Mouse (Mus musculus) induced T-regulatory cell, adult 2 months (primary cell): Measurements from ENCODE around the gene Ednra.
"Not testable (repeated sequence)": the region's sequence is repeated elsewhere in the genome, so short reads cannot be mapped to it uniquely, and the experiment has no call there.

Source experiments
- DNase-seq: peaks from one replicate; pipeline ENCODE4 v3.0.0-alpha.2; 2012; ENCODE audit warnings: low read depth

The Ednra gene

DNA sequence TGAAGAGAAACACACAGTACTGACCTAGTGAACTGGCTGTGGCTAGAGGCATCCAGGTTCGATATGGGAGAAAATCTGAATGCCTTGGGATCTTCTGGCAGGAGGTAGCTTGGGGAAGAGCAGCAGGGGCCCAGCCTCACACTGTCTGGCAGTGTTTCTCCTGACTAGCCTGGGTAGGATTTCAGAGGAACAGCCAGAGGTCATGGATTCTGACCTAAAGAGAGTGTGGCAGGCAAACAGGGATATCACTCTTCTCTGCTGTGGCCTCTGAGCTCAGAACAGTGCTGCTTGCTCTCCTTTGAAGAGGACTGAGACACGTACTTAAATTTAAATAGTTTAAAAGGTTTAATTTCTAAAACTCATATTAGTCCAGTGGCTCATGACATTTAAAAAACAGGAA lies 7.2 kb downstream of the Ednra start:
- no peak for DNase-seq

DNA sequence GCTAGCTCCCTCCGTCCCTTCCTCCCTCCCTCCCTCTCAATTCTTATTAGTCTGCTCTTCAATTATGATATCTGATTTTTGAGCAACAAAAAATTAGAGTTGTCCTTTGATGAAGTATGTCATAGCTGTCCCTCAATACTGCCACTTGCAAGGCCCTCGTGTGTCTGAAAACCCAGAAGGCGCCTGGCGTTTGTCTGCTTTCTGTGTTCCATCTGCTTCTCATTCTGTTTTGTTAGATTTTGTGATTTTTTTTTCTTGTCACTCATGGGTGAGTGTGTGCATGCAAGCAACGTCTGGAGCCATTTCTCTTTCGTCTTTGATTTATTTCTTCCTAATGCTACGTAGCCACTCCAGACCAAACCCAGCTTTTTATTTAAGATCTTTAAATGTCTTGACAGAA lies 9.8 kb downstream of the Ednra start:
- DNase-seq, result no peak

DNA sequence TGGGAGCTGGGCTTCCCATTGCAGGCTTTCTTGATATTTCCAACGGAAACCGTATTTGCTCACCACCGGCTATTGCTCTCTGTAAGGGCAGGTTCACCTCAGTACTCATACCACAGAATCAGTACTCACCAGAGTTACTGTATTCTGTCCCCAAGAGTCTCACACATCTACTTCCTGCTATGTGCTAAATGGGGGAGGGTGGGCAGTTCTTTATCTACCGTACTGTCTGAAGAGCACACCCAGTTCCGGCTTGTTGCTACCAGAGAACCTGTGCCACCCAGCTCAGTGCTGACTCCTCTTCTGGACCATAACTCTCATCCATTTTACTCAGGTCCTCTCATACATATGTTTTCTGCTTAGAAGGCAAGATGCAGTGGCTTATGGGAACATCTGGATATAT lies 10.6 kb downstream of the Ednra start:
- peak; percentile 6 for DNase-seq

DNA sequence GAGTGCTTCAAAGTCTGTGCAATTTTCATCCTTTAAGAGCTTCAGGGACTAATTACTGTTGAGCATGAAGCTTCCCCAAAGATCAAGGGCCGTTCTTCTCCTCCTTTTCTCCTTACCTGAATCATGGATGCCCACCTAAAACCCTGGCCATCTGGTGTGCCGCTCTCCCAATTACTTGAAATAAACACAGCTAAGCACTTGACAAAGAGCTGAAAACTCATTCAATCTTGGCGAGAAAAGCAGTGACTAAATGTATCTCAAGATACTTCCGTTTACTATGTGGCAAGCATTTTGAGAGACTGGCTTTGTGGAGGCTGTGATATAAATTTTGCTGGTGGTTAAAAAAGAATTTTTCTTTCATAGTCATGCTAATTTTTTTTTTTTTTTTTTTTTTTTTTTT lies 19.5 kb downstream of the Ednra start:
- DNase-seq, result no peak

DNA sequence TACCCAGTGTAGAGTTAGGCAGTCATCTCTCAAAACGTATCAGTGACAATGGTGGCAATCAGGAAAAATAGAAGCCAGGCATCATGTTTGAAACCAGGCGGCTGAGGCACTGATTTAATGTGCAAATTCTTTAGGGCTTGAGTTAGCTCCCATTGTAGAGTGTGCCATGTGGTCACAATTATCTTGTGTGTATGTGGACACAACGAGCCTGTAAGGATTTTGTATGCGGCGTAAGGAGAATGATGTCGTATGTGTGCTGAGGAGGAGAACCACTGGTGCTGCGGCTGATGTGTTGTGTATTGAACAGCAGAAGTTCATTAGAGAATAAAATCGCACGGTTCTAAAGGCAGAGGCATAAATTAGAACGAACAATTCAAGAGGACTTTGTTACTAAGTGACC lies 26.2 kb downstream of the Ednra start:
- no peak for DNase-seq

DNA sequence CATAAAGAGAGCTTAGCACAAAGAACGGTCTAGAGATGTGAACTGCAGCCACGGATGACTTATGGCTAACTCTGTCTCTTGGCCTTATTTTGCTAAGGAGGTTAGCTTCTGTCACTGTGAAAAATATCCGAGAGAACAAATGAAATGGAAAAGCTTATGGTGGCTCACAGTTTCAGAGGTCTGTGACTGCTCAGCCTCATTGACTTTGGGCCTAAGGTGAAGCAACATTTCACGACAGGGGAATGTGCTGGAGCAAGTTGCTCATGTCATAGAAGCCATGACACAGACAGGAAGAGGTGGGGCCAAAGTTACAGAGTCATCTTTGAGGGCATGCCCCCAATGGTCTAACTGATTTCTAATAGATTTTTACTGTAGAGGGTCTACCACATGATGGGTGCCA lies 28.1 kb downstream of the Ednra start:
- DNase-seq, result no peak

DNA sequence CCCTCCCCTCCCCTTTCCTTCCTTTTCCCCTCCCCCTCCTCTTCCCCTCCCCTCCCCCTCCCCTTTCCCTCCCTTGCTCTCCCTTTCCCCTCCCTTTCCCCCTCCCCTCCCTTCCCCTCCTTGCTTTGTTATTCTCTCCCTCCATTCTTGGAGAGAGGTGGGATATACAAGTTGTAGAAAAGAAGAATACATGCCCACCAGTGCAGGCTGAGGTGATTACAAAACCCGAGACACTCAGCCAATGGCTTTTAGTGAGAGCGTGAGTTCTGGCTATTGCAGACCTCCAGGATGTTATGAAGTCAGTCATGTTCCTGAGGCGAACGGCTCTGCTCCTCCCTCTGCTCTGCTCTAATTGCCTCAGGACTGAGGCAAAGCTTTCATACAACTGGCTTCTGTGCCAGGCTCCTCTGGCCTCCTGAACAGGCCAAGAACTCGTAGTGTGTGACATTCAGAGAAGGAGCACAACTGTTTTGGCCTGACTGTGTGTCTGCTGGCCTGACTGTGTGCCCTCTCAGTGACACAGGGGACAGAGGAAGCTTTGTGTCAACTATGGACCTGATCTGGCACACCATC lies 28.7 kb downstream of the Ednra start:
- no peak for DNase-seq

DNA sequence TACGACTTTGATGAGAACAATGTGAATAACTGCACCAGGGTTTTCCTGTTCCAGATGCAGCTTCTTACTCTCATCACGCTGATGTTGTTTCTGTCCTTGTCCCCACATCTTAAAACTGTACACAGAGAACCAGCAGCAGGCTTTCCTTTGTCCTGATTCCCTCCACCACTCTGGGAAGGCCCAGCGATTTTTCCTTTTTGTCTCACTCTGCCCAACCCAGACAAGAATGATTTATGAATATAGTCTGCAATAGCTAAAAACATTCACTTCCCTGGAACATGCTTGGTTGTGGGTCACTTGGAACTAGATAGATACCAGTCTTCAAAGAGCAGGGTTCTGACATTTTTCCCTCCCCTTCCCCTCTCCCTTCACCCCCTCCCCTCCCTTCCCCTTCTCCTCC lies 29.2 kb downstream of the Ednra start:
- DNase-seq, result no peak

DNA sequence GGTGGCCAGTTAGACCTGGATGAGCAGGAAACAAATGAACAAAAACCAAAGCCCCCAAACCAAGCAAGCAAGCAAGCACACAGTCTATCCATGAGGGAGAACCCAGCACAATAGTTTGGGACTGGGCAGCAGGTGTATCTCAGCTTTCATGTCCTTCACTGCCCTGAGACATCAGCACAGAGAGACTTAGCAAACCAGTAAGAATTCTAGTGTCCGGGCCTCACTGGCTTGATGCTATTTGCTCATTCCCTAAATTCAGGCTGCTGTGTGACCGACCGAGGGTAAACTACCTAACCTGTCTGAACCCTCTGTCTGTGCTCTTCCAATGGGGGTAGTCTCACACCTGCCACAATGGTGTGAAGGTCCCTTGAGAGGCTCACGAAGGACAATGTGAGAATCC lies 29.7 kb downstream of the Ednra start:
- DNase-seq, result no peak

DNA sequence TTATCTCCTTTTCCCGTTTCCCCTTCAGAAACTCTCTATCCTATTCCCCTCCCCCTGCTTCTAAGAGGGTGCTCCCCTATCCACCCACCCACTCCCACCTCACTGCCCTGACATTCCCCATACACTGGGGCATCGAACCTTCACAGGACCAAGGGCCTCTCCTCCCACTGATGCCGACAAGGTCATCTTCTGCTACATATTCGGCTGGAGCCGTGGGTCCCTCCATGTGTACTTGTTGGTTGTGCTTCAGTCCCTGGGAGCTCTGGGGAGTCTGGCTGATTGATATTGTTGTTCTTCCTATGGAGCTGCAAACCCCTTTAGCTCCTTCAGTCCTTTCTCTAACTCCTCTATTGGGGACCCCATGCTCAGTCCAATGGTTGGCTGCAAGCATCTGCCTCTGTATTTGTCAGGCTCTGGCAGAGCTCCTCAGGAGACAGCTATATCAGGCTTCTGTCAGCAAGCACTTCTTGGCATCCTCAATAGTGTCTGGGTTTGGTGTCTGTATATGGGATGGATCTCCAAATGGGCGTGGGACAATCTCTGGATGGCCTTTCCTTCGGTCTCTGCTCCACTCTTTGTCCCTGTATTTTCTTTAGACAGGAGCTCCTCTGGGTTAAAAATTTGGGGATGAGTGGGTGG lies 34.7 kb downstream of the Ednra start:
- DNase-seq, result not testable (repeated sequence)

DNA sequence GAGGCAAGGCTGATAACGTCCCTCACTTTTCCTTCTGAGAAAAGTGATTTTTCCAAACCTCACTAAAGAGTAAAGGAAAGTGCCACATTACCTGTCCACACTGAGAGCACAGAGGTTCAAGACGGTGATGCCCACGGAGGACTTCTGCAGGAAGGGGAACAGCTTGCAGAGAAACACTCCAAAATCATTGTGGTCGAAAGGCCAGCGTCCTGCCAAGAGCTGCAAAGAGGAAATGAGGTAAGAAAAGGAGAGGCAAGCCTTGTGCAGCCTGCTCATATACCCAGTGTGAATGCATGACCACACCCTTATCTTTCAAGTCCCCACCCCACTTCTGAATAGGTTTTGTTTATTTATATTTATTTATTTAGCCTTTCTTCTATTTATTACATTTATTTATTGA lies 35.3 kb downstream of the Ednra start:
- no peak for DNase-seq

DNA sequence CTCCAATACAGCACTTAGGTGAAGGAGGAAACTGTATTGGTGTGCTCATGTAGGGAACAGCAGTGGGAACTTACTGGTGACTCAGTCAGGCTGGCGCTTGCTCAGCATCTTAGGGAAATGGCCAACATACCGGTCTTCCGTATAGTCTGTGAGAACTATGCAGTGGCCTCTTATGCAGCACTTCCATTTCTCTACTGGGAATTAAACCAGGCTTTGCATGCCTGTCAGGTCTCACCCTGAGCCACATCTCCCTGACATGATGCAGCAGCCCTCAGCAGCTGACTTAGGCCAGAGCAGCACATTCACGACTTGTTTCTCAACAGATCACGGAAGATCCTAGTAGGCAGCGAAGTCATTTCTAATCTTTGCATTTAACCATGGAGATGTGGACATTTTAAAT lies 39.9 kb downstream of the Ednra start:
- no peak for DNase-seq

DNA sequence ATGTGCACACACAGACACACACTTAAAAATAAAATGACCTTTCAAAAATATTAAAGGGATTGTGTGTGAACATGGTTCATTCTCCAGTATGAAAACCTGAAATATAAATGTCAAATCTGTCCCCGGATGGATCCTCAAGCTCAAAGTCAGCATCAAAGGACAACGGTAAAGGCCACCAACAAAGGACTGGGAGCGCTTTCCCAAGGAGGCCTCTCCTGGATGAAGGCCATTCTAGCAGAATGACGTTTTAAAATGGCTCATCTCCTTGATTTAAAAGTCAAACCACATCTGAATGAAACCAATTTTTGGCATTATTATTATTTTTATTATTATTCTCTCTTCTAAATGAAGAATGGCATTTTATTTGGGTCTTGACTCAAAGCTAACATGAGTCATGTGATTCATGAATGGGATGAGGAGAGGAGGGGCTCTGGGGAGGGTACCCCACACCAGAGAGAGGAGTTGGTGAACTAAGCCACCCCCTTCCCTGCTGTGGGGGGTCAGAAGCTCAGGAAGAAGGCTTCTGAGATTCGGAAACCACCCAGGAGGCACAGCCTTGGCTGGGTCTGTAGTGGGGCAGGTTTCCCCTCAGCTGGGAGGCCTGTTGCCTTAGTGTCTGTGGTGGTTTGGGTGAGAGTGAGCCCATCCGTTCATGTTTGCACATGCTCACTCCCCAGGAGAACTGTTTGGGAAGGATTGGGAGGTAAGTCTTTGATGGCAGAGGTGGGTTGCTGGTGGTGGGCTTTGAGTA lies 40.7 kb downstream of the Ednra start:
- no peak for DNase-seq

DNA sequence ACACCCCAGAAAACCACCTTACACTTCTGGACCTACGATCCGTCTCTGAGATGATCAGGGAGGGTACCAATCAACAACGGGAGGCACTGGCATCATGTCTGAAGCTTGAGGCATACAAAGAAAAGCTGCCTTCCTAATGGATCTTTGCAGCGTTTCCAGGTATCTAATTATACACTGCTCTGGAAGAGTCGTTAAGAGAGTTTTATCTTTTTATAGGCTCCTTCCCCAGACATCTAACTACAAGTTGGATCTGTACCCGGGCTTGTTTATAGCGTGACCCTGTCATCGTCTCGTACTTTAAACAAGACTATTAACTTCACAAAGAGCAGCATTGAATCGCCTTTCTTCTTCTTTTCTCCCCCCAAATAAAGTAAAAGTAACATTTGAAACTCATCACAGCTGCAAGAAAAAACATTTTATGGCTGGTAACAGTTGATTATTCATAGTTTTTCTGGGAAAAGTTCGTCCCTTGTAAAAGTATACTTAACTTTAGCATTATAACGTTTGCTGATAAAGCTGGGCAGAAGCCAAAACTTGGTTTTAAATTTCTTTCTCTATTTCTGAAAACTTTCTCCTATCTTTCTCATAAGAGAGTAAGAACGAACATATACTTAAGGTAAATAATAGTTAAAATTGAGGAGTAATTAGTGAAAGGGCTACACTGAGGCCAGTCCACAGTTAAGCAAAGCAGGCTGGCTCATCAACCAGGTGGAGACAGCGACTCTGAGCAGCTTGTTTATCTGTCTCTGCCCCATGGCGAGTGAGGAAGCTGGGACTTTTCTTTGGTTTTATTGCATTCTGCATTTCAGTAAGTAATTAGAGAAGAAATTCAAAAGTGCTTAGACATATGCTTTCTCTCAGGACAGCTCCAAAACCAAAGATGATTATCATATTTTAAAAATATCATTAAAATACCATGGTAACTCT lies 42.0 kb downstream of the Ednra start:
- no peak for DNase-seq

DNA sequence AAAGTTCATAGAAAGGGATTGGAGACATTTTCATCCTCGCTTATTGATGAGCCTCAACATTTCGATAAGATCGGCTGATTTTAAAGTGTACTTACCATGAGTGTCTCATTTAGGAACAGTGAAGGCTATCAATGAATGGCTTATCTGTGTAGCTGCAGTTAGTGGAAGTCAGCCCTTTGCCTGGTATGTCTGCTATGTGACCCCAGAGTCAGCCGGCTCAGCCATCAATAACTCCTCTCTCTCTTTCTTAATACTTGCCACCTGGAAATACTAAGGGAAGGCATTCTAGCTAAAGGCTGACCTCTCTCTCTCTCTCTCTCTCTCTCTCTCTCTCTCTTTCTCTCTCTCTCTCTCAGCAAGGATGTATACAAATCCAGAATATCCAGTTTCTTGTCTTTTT lies 52.2 kb downstream of the Ednra start:
- DNase-seq, result no peak

DNA sequence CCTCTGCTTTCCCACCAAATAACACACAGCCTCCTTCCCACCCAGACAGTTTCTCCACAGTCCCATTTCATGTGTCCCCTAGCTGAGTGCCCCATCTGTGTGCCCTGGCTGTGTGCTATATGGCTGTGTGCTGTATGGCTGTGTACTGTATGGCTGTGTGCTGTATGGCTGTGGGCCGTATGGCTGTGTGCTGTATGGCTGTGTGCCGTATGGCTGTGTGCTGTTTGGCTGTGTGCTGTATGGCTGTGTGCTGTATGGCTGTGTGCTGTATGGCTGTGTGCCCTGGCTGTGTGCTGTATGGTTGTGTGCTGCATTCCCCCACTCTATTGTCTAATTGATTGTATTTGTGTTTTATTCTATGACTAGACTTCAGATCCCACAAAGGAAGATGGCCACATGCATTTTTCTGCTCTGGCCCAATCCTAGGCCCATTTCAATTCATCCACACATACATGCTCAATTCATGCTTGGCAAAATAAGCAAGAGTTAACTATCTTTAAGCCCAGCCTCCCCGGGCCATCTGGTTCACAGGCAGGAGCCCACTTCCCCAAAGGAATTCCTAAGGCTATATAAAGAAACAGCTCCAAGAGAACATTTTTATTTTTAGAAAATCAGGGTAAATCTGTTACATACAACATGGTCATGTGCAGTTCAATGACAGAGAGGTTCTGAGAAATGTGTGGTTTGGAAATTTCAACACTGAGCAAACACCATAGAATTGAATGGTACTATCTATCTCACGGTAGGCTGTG lies 53.5 kb downstream of the Ednra start:
- DNase-seq, result no peak

DNA sequence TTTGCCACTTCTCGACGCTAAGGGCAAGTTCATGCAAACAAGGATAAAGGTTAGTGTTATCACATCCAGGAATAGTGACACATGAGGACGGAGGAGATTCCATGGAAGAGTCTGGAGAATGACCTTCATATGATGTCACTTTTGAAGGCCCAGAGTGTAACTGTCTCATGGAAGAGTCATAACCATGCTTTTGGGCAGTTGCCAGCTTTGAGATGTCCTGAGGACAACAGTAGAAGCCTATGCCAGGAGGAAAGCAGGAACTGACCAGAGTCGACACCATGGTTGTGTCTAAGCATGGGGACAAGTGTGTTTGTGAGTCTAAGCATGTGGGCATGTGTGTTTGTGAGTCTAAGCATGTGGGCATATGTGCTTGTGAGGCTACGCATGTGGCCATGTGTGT lies 56.3 kb downstream of the Ednra start:
- DNase-seq, result no peak

DNA sequence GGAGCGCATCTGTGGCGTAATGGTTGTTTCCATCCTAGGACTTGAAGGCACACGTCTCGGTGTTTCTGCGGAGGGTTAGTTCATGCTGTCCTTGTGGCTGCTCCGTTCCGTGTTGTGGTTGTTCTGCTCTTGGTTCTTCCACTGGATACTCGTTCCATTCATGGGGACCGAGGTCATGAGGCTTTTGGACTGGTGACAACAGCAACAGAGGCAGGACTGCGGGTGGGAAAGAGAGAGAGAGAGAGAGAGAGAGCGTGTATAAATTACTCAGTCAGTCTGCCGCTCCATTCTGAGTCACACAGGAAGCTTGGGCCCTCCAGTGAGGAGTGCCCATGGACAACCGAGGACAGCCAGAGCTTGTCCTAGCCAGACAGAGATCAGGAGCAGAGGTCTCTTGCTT lies 59.4 kb downstream of the Ednra start:
- no peak for DNase-seq

DNA sequence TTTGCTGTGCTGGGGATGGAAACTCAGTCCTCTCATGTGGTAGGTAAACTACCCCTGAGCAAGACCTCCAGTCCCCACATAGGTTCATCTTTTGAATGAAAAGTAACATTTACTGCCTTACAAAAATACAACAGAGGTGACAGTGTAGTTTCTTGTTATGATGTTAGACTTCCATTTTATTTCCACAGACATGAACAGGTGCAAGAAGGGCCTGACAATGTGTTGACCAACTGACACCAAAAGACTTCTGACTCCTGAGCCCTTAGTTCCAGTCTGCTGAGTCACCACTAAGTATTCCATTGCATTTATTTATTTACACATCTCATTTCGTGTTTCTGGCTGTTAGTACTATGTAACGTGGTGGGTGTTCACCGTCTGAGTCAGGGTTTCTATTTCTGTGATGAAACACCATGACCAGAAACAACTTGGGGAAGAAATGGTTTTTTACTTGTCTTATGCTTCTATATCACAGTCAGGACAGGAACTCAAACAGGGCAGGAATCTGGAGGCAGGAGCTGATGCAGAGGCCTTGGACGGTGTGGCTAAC lies 64.7 kb downstream of the Ednra start:
- no peak for DNase-seq

DNA sequence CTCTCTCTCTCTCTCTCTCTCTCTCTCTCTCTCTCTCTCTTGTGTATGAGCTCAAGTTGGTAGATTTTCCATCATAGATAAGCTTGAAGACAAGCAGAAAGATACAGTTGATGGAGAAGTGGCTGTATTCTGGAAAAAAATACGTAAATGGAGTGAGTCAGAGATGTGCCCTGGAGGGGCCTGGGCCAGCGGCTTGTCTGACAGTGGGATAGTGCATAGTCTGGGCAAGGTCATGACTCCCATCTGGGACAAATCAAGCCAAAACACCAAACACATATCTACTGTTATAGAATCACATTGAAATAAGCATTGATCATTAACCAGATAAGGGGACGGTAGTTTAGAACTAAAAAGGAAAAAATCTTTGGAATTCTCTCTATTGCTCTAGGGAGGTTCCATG lies 65.9 kb downstream of the Ednra start:
- DNase-seq, result no peak

DNA sequence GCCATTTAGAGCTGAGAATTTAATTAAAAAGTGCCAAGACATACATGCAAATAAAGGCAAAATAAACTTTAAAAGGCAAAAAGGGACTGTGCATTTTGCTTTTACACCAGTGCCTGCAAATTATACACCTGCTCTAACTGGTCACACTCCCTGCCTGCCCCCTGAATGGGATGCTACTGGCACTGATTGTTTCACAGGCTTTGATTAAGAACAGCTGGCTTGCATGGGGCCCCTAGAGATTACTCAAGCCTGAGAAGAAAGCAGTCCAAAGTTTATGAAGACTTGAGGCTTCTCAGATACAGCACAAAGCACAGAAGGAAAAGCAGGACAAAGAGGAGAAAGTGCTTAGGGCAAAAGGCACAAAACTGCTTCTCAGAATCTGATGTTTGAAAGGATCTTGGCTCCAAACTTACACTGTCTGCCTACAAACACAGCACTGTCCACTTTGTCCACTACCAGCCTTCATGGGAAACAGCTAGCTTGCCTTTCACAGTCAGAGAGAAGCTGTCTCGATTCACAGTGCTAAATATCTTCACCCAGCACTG lies 73.5 kb downstream of the Ednra start:
- DNase-seq, result no peak
